Mouse (Mus musculus) ES-E14 (cell line): ENCODE results near the gene Pcdh7. TPM values are rescaled to one million over a fixed set of nuclear protein-coding genes. Genes with fewer than 3 reads are reported as not detected.

Source experiments
- DNase-seq: peaks from one replicate; pipeline ENCODE4 v3.0.0-alpha.2; 2013; ENCODE audit warnings: low read depth, low spot score
- H3K27ac ChIP-seq: 2 replicates; pipeline ENCODE4 v1.5.1; 2012; ENCODE audit warnings: low read depth, mild to moderate bottlenecking, low read length, moderate library complexity, mixed read lengths; ENCODE audit not compliant: poor library complexity, insufficient read depth, severe bottlenecking
- H3K36me3 ChIP-seq: 2 replicates; pipeline ENCODE4 v1.6.1; 2012; ENCODE audit warnings: mild to moderate bottlenecking, low read length, moderate library complexity, mixed read lengths; ENCODE audit not compliant: control insufficient read depth, poor library complexity, insufficient read depth, severe bottlenecking
- H3K4me1 ChIP-seq, 2 experiments: fragments of 150-350 bp in 1 of 2; sonication (generic) in 1 of 2; 2 replicates each; pipeline ENCODE4 v1.6.1; 2012; ENCODE audit warnings: low read length in 2 of 2, mild to moderate bottlenecking in 1 of 2, mixed read lengths in 1 of 2; ENCODE audit not compliant: control insufficient read depth in 2 of 2, insufficient read depth in 2 of 2, poor library complexity in 1 of 2
- H3K4me3 ChIP-seq, 2 experiments: fragments of 150-350 bp in 1 of 2; sonication (generic) in 1 of 2; 2 replicates each; pipeline ENCODE4 v1.5.1; 2012; ENCODE audit warnings: low read length in 2 of 2, low read depth in 1 of 2, mild to moderate bottlenecking in 1 of 2, mixed read lengths in 1 of 2; ENCODE audit not compliant: insufficient read depth in 1 of 2, poor library complexity in 1 of 2, severe bottlenecking in 1 of 2
- H3K9ac ChIP-seq: 2 replicates; pipeline ENCODE4 v1.6.1; 2012; ENCODE audit warnings: low read depth, mild to moderate bottlenecking, low read length, mixed read lengths; ENCODE audit not compliant: poor library complexity, insufficient read depth, severe bottlenecking
- H3K9me3 ChIP-seq: fragments of 150-350 bp; sonication (generic); 2 replicates; pipeline ENCODE4 v1.6.1; 2012; ENCODE audit warnings: low read depth, mild to moderate bottlenecking, low read length; ENCODE audit not compliant: control insufficient read depth, insufficient read depth
- CHD2 ChIP-seq: IDR thresholded peaks from 2 replicates; pipeline ENCODE4 v1.6.1; 2014; ENCODE audit warnings: mild to moderate bottlenecking, low read depth, low read length, inconsistent platforms
- HCFC1 ChIP-seq: IDR thresholded peaks from 2 replicates; pipeline ENCODE4 v1.6.1; 2012; ENCODE audit warnings: low read length, inconsistent platforms, borderline replicate concordance; ENCODE audit not compliant: insufficient read depth
- MAFK ChIP-seq: IDR thresholded peaks from 2 replicates; pipeline ENCODE4 v1.6.1; 2014; ENCODE audit warnings: mild to moderate bottlenecking, low read depth, low read length, inconsistent platforms; ENCODE audit not compliant: insufficient read depth
- ZC3H11A ChIP-seq: IDR thresholded peaks from 2 replicates; pipeline ENCODE4 v1.6.1; 2012; ENCODE audit warnings: low read depth, mild to moderate bottlenecking, inconsistent platforms, low read length, borderline replicate concordance
- ZNF384 ChIP-seq: IDR thresholded peaks from 2 replicates; pipeline ENCODE4 v1.6.1; 2012; ENCODE audit warnings: low read depth, low read length, inconsistent platforms
- in situ Hi-C, 2 experiments: fragments of 600-800 bp; cut with MboI; formaldehyde crosslinking; loops; one replicate each; pipeline ENCODE4 v1.15.1; 2025; ENCODE audit warnings: low sequenced_read_pairs in 2 of 2, inconsistent platforms in 1 of 2; ENCODE audit not compliant: unreplicated experiment in 2 of 2
- total RNA-seq: library from RNA; depleted of rRNA; stranded (reverse); fragments of 300-350 nt; gene quantifications from 2 replicates; pipeline ENCODE4 v1.2.3, GENCODE M21; 2012

Gene Pcdh7
- total RNA-seq, 1 experiment = 11.9 TPM

DNA sequence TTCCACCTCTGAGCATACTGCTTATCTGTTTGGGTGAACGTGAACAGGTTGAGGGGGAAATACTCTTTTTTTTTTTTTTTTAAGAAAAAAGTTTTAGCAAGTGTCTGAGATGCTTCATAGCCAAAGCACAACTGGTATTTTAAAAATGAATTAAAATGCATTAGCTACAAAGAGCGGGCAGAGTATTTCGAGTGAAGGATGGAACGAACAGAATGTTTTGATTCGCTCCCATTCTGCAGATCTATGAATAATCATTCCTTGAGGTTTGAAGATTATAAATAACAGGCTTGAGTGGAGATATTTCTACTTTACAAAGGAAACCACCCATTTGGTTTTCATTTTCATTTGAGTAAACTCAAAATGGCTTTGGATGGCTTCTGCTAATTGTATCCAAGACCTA lies 214.0 kb downstream of the Pcdh7 start:
- Histone ChIP-seq H3K4me1 (no peaks in the 10 kb centered on the region), H3K27ac (no peak overlapping the region), H3K36me3 (no peaks in the 10 kb centered on the region), H3K4me3 (no peak overlapping the region), H3K9ac (no peak overlapping the region), H3K9me3 (no peaks in the 10 kb centered on the region)
- TF ChIP-seq ZC3H11A (no peak), ZNF384 (no peak), CHD2 (no peak), MAFK (no peak), HCFC1 (no peak)
- in situ Hi-C loops = no loop called here
- DNase-seq = no peak

DNA sequence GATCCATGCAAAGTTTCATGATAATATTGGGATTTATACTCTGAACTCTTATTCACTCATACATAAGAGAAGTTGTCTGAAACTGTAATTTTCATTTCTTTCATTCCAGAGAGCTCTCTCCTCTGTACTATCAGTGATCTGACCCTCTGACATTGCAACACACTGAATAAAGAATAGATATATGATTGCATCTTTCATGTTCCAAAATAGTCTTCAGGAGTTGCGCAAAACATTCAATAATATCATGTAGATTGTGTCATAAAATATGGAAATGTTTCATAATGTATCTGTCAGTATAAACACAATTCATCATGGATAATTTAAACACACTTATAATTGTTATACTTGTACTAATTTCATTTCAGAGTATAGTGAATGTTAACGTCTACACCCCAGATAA lies 216.9 kb downstream of the Pcdh7 start:
- no peak overlapping the region for H3K9ac ChIP-seq
- in situ Hi-C loops = no loop called here
- no peak overlapping the region for H3K4me3 ChIP-seq
- DNase-seq = no peak
- no peaks in the 10 kb centered on the region for H3K9me3 ChIP-seq
- no peaks in the 10 kb centered on the region for H3K4me1 ChIP-seq
- no peaks in the 10 kb centered on the region for H3K36me3 ChIP-seq
- no peak overlapping the region for H3K27ac ChIP-seq
- TF ChIP-seq ZC3H11A (no peak), ZNF384 (no peak), MAFK (no peak), CHD2 (no peak), HCFC1 (no peak)

DNA sequence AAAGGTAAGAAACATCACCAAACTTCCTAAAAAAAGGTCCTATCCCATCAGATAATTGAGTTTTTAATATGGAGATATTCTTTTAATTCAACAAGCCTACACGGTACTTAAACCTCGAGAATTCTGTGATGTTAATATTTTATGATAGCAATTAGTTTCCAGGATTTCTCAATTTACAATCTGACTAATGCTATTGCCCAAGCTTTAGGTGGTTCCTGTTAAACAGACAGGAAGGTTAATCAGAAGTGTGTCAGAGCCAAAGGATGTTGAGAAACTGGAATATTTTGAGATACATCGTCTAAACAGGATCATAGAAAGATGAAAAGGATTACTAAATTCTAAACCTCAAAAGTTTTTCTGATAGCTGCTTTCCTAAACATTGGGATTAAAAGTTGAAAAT lies 222.7 kb downstream of the Pcdh7 start:
- Histone ChIP-seq H3K9ac (no peak overlapping the region), H3K27ac (no peak overlapping the region), H3K4me1 (no peaks in the 10 kb centered on the region), H3K9me3 (no peaks in the 10 kb centered on the region), H3K4me3 (no peak overlapping the region), H3K36me3 (no peaks in the 10 kb centered on the region)
- TF ChIP-seq ZC3H11A (no peak), MAFK (no peak), HCFC1 (no peak), ZNF384 (no peak), CHD2 (no peak)
- no peak for DNase-seq
- in situ Hi-C loops = no loop called here

DNA sequence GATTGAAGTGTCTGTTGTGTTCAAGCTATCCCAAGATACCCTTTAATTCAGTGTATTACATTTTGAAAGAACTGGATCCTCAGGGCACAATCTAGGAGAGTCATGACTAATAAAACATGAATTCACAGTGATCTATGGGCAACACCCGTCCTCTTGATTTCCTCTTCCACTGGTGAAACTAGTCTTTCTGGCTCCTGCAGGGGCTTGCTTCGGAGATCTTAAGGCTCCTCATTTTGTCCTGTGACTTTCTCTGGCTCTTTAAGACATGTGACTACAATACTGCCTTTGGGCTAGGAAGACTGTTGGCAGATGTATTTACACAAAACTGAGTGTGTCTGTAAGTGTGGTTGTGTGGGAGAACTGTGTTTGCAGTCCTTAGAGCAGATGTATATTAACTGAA lies 225.4 kb downstream of the Pcdh7 start:
- H3K4me1 ChIP-seq = no peaks in the 10 kb centered on the region
- no peak overlapping the region for H3K27ac ChIP-seq
- H3K4me3 ChIP-seq = no peak overlapping the region
- in situ Hi-C loops = no loop called here
- no peaks in the 10 kb centered on the region for H3K36me3 ChIP-seq
- TF ChIP-seq CHD2 (no peak), HCFC1 (no peak), MAFK (no peak), ZC3H11A (no peak), ZNF384 (no peak)
- no peak for DNase-seq
- no peak overlapping the region for H3K9ac ChIP-seq
- H3K9me3 ChIP-seq = no peaks in the 10 kb centered on the region

DNA sequence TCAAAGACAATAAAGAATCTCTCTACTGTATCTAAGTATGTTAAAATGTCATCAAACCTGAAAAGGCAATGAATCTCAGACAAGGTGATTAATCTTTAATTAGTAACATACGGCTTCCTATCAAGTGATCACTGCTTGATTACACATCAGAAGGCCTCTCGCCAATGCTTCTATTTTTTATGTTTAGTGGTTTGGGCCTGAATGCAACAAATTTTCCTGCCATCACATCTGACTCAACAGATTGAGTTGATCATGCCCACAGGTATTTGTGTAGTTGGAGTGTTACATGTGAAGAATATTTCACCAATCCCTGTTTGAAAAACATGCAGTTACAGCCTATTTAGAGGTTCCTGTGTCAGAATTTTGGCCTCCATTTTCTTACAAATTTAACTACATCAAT lies 225.8 kb downstream of the Pcdh7 start:
- in situ Hi-C loops = no loop called here
- Histone ChIP-seq H3K27ac (no peak overlapping the region), H3K4me3 (no peak overlapping the region), H3K9ac (no peak overlapping the region), H3K9me3 (no peaks in the 10 kb centered on the region), H3K36me3 (no peaks in the 10 kb centered on the region), H3K4me1 (no peaks in the 10 kb centered on the region)
- TF ChIP-seq HCFC1 (no peak), ZNF384 (no peak), CHD2 (no peak), ZC3H11A (no peak), MAFK (no peak)
- no peak for DNase-seq
